Mouse (Mus musculus) induced T-regulatory cell, adult 2 months (primary cell): Measurements from ENCODE around the gene Thbs1.
"Not testable (repeated sequence)": the region's sequence is repeated elsewhere in the genome, so short reads cannot be mapped to it uniquely, and the experiment has no call there.

Source experiments
- DNase-seq: peaks from one replicate; pipeline ENCODE4 v3.0.0-alpha.2; 2012; ENCODE audit warnings: low read depth

The Thbs1 gene

DNA sequence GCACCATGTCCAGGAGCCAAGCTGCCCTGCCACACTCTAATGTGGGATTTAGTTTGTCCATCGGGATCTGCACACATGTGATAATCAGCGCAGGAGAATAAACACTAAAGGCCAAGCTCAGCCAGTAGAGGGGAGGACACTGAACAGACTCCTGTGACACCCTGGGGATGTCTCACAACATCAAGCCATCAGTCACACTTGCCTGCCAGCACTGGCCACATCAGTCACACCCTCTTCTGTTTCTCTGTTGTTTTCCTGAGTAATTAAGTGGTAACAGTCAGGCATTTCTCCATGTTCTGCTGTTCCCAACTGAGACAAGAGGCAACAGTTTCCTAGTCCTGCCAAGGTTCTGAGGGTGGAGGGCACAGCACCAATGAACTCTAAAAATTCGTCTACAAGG lies 36.1 kb downstream of the Thbs1 start:
- not testable (repeated sequence) for DNase-seq

- no peak for DNase-seq
Observed at GRCm38 (mm10) chr2:118148321-118149142, 36.9 kb downstream of the Thbs1 start.

- no peak for DNase-seq
Observed at GRCm38 (mm10) chr2:118149855-118150563, 38.3 kb downstream of the Thbs1 start.

- no peak for DNase-seq
Observed at GRCm38 (mm10) chr2:118158095-118158494, 46.4 kb downstream of the Thbs1 start.

DNA sequence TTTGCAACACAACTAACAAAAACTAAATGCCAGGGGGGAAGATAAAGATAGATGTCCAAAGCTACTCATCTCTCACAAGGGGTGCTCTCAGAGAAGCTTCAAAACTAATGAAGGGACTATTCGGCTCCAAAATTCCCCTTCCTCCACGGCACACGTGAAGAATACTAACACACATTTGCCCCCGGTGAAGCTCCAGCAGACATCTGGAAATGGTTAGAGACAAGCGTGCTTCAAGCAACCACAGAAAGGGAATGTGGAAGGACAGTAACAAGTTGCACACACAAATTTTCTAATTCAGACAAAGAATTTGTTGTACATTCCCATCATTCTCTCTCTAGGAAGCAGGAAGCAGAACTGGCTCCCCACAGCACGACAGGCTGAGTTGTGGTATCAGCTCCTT lies 47.5 kb downstream of the Thbs1 start:
- no peak for DNase-seq

DNA sequence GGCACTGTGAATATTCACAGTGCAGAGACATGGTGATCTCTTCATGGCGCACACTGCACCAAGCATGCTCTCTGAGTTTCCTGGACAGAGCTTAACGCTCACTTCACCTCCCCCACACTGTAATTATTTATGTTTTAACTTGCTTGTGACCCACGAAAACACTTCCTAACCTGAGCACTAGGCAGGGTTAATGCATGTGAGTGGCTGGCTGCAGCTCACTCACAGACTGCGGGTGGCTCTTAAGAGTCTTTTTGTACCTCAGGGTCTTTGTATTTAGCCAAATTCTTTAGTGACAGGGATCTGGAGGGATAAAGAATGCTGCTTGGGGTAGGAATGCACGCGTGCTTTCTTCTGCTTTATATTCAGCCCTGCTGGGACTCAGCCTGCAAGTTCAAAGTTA lies 48.9 kb downstream of the Thbs1 start:
- DNase-seq, result no peak

DNA sequence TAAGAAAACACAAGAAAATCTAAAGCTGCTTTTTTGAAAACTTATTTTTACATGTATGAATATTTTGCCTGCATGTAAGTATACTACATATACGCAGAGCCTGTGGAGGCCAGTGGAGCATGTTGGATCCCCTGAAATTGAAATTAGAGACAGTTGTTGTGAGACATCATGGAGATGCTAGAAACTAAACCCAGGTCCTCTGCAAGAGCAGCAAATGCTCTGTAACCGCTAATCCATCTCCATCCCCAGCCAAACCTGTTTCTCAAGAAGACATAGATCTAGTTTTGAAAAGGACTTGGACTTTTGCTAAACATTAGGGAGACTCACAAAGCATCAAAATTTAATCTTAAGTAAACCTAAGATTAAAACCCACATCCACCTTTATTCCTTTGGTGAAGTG lies 49.3 kb downstream of the Thbs1 start:
- DNase-seq, result no peak

DNA sequence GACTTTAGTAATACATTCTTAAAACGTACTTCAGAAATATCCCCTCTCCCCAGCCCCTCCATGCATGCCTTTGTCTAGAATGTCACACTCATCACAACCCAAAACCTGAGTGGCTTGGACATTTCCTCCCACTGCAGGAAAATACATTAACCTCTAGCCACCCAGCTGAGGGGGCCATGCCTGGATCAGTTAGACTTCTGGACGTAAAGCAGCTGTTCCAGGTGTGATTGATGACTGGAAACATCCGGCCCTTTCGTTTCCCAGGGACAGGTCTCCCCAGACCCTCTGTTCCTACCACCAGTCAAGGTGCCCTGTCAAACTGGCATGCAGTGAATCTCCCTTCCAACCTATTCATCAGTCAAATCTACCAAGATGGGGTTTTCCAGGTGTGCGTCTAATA lies 50.8 kb downstream of the Thbs1 start:
- no peak for DNase-seq

DNA sequence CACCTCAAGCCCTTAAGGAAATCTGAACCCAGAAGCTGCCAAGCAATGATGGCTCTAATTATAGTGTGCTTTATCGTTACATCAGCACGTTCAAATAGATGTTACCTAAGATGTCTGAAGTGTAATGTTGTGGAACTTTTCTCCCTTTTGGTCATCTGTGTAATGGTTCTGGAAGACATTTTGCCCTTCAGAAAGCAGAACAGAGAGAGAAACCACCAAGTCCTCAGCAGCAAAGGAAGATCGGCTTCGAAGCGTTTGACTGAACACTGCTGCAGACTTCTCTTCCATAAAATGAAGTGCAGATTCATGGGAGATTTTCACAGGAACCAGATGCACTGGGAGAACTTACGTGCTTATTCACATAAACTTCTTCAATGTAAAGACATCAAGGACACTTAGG lies 52.5 kb downstream of the Thbs1 start:
- no peak for DNase-seq

- DNase-seq, result no peak
Observed at GRCm38 (mm10) chr2:118165691-118166090, 54.0 kb downstream of the Thbs1 start.

DNA sequence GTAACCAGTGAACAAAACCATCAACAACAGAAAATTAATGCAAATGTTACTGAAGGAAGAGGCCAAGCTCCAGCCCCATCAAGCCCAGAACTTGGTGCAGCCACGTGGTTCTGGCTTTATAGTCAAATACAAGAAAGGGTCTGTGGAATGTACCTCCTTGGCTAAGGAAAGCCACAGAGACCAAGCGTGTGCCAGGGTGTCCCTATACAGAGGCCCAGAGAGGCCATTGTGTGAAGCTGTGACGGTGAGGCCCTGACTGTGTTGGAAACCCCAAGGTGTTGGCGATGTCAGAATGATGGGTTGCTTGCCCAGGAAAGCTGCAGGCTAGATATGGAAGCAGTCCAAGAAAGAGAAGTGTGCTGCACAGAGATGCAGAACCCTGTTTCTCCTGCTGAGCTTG lies 56.1 kb downstream of the Thbs1 start:
- no peak for DNase-seq

DNA sequence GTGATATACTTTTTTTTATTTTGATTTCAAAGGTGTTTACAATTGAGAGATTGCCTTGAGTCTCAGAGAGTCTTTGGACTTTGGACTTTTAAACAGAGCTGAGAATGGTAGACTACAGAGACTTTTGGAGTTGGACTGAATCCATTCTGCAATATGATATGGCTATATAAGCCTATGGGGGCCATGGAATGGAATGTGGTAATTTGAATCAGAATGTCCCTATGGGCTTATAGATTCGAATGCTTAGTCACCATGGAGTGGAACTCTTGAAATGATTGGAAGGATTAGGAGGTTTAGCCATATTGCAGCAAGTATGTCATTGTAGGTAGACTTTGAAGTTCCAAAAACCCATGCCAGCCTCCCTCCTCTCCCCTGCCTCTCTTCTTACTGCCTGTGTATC lies 56.5 kb downstream of the Thbs1 start:
- DNase-seq, result no peak

DNA sequence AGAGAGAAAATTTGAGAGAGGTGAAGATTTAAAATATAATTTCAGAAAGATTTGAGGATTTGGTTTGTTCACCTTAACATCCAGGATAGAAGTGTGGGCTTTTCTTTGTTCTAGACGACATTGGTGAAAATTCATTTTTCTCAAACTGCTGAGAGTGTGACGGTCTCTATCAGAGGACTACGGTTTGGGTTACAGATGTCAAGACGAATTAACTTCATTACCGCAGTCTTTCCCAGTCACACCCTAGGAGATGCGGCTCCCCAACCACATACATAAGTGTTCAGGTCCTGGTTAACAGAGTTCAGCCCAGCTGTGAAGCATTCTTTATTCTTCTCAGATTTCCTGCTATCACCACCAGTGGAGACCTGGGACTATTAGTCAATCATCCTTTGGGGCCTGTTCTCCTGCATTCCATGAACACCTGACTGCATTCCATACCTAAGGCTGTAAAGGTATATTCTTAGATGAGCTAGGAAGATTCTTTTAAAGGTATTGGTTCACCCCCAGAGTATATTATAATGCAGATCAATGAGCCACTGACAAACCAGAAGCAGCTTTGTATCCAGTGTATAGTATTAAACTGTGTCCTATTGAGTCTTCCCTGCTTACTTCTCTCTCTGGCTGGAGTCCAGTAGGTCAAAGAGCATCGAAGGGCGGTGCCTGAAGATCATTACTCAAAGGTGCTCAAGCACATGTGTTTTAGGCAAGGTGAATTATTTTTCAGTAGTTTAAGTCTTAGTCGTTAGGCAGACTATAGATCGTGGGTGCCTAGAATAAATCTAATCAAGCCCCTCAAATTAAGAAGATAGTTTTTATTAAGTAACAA lies 63.1 kb downstream of the Thbs1 start:
- DNase-seq, result no peak
